Mouse (Mus musculus) liver, postnatal 0 days (tissue): ENCODE results near the gene Mterf1a.

ENCODE experiments used
- CTCF ChIP-seq: sonication (generic); IDR thresholded peaks from 2 replicates; pipeline ENCODE4 v1.5.1; 2016; ENCODE audit warnings: antibody characterized with exemption, low read depth
- EP300 ChIP-seq: IDR thresholded peaks from 2 replicates; pipeline ENCODE4 v1.6.1; 2016; ENCODE audit warnings: antibody characterized with exemption, low read depth, mild to moderate bottlenecking

DNA sequence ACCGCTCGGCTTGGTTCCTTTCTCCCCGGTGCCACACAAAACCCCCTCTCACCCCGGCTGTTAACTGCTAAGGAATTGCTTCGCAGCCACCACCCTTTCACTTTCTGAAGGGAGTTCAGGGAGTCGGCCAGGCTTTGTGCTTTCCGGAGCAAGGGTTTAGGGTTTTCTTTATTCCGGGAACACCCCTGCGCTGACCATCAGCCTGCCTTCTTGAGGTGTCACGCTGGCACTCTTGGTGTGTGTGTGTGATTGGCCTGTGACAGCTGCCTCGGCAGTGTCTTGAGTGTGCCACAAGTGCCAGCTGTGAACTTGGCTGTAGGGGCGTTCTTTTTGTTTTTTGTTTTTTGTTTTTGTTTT, 34.9 kb upstream of the Mterf1a start:
- TF ChIP-seq CTCF (no peak), EP300 (no peak)
